ENCODE assay signal across 8 mouse cellular contexts in genomic region chr6:128035250-128035929, GRCm38 (mm10).
DNase-seq lines count a peak whose midpoint lies in the region; ATAC-seq lines count a peak whose summit lies in the region.

No protein-coding gene starts in this region.

- peaks cover 26% of the 10 kb centered on the region for H3K27me3 ChIP-seq in forebrain, embryonic 15.5 days
- 0 out of 2 replicates have a peak, but pooled peaks cover 20% of the 10 kb centered on the region for H3K27me3 ChIP-seq in hindbrain, embryonic 14.5 days (ENCODE audit: control insufficient read depth, insufficient read depth, low read length)
- peaks cover 19% of the 10 kb centered on the region for H3K27me3 ChIP-seq in limb, embryonic 10.5 days (ENCODE audit: low read depth, poor library complexity, severe bottlenecking)
- peaks cover 8% of the 10 kb centered on the region for H3K27me3 ChIP-seq in neural tube, embryonic 14.5 days (ENCODE audit: control insufficient read depth, insufficient read depth, low read length)

- H3K9ac ChIP-seq in forebrain, embryonic 15.5 days (replicated peaks), result peak overlapping the region; percentile 56
- H3K9ac ChIP-seq in hindbrain, embryonic 14.5 days, result peak overlapping the region; percentile 68
- peak overlapping the region; percentile 63 for H3K9ac ChIP-seq in neural tube, embryonic 14.5 days (replicated peaks; ENCODE audit: low read depth, low read length)

- H3K4me3 ChIP-seq in forebrain, embryonic 15.5 days, result peak overlapping the region; percentile 60
- peak overlapping the region; percentile 54 for H3K4me3 ChIP-seq in hindbrain, embryonic 14.5 days (replicated peaks; ENCODE audit: low read length)
- peak overlapping the region; percentile 73 for H3K4me3 ChIP-seq in limb, embryonic 10.5 days
- peak overlapping the region; percentile 50 for H3K4me3 ChIP-seq in neural tube, embryonic 14.5 days (ENCODE audit: low read depth, low read length)

- peak; percentile 38 for DNase-seq in embryo, embryonic 10.5 days (ENCODE audit: low spot score)
- no peak for DNase-seq in embryo, embryonic 10 days (ENCODE audit: low spot score)
- peak; percentile 90 for DNase-seq in brain, adult 2 months (ENCODE audit: low read depth, low spot score)
- DNase-seq in hindbrain, embryonic 14.5 days (ENCODE audit: low spot score), result peak; percentile 72
- DNase-seq in limb, embryonic 10.5 days (ENCODE audit: low spot score), result peak; percentile 63
- DNase-seq in c-Kit-positive CD71-positive TER-119-positive erythroid progenitor cells, embryonic 14.5 days (ENCODE audit: low spot score), result no peak

- no peaks in the 10 kb centered on the region for H3K9me3 ChIP-seq in forebrain, embryonic 15.5 days
- H3K9me3 ChIP-seq in hindbrain, embryonic 14.5 days (ENCODE audit: control insufficient read depth, low read length), result no peaks in the 10 kb centered on the region
- no peaks in the 10 kb centered on the region for H3K9me3 ChIP-seq in limb, embryonic 10.5 days (replicated peaks)
- no peaks in the 10 kb centered on the region for H3K9me3 ChIP-seq in neural tube, embryonic 14.5 days (ENCODE audit: control insufficient read depth, low read length)

- WGBS in forebrain, embryonic 15.5 days, result under 1% methylated on average over 33 of the region's 36 CpGs
- 0% methylated on average over 33 of the region's 36 CpGs for WGBS in hindbrain, embryonic 14.5 days
- under 1% methylated on average over 36 of the region's 36 CpGs for WGBS in limb, embryonic 10.5 days
- WGBS in neural tube, embryonic 14.5 days, result 1% methylated on average over 33 of the region's 36 CpGs

- H3K4me2 ChIP-seq in forebrain, embryonic 15.5 days (replicated peaks), result peak overlapping the region; percentile 97
- peak overlapping the region; percentile 97 for H3K4me2 ChIP-seq in hindbrain, embryonic 14.5 days (replicated peaks)
- peak overlapping the region; percentile 98 for H3K4me2 ChIP-seq in neural tube, embryonic 14.5 days (ENCODE audit: low read depth, low read length)

- no peaks in the 10 kb centered on the region for H3K36me3 ChIP-seq in forebrain, embryonic 15.5 days
- H3K36me3 ChIP-seq in hindbrain, embryonic 14.5 days (replicated peaks; ENCODE audit: control insufficient read depth, insufficient read depth), result no peaks in the 10 kb centered on the region
- no peaks in the 10 kb centered on the region for H3K36me3 ChIP-seq in limb, embryonic 10.5 days
- H3K36me3 ChIP-seq in neural tube, embryonic 14.5 days (ENCODE audit: control insufficient read depth, insufficient read depth, low read length), result no peaks in the 10 kb centered on the region

- ATAC-seq in forebrain, embryonic 15.5 days (replicated peaks), result peak; percentile 59
- ATAC-seq in hindbrain, embryonic 14.5 days (ENCODE audit: low FRiP score), result peak; percentile 51
- ATAC-seq in neural tube, embryonic 14.5 days (ENCODE audit: low read depth), result peak; percentile 74

- peaks cover 40% of the 10 kb centered on the region for H3K4me1 ChIP-seq in forebrain, embryonic 15.5 days
- peaks cover 35% of the 10 kb centered on the region for H3K4me1 ChIP-seq in hindbrain, embryonic 14.5 days (replicated peaks; ENCODE audit: control insufficient read depth, insufficient read depth, low read length)
- H3K4me1 ChIP-seq in limb, embryonic 10.5 days, result peaks cover 91% of the 10 kb centered on the region
- H3K4me1 ChIP-seq in neural tube, embryonic 14.5 days (ENCODE audit: control insufficient read depth, insufficient read depth, low read length), result peaks cover 15% of the 10 kb centered on the region; the same call in 1 of the 2 replicates

- peak overlapping the region; percentile 64; the same call in 1 of the 2 replicates for H3K27ac ChIP-seq in forebrain, embryonic 15.5 days (replicated peaks)
- H3K27ac ChIP-seq in hindbrain, embryonic 14.5 days, result peak overlapping the region; percentile 70; the same call in 1 of the 2 replicates
- H3K27ac ChIP-seq in limb, embryonic 10.5 days, result peak overlapping the region; percentile 86
- H3K27ac ChIP-seq in neural tube, embryonic 14.5 days (ENCODE audit: low read depth, low read length), result peak overlapping the region; percentile 28; the same call in 1 of the 2 replicates

Comparison
In these comparisons a context has a peak if more than half of its experiments do, and no peak if none do; other contexts are left out.
1. DNase-seq: peak in embryo, embryonic 10.5 days (single experiment), brain, adult 2 months (single experiment), hindbrain, embryonic 14.5 days (single experiment) and limb, embryonic 10.5 days (single experiment); none in embryo, embryonic 10 days (single experiment) and c-Kit-positive CD71-positive TER-119-positive erythroid progenitor cells, embryonic 14.5 days (single experiment).
2. H3K27ac ChIP-seq: peak in every context shown above with its lines; median percentile 86 in limb, embryonic 10.5 days; 70 in hindbrain, embryonic 14.5 days; 64 in forebrain, embryonic 15.5 days; 28 in neural tube, embryonic 14.5 days.
3. Peak in every context shown above with its lines, with median percentiles within 50 percentile points of each other: ATAC-seq, H3K4me2 ChIP-seq, H3K4me3 ChIP-seq and H3K9ac ChIP-seq.